Mouse (Mus musculus): ENCODE data around the gene Gtf3c5.

Gene Gtf3c5

DNA sequence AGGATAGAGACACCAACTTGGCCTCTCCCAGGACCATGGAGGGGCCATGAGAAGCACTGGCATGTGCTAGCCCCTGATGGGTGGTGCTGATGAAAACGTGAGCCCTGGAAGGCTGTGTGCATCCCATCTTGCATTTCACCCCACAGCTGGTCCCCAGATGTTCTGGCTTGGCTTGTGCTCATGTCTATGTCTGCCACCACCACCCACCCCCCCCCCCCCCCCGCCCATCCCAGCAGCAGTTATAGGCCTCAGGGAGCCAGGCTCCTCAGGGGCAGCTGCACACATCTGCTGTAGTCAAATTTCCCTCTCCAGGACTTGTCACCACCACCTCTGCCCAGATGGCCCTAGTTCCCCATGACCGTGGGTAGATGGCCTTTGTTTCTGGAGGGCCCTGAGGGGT lies 13.6 kb downstream of the Gtf3c5 start:
- no peak for DNase-seq (ENCODE audit: low read depth, low spot score)

DNA sequence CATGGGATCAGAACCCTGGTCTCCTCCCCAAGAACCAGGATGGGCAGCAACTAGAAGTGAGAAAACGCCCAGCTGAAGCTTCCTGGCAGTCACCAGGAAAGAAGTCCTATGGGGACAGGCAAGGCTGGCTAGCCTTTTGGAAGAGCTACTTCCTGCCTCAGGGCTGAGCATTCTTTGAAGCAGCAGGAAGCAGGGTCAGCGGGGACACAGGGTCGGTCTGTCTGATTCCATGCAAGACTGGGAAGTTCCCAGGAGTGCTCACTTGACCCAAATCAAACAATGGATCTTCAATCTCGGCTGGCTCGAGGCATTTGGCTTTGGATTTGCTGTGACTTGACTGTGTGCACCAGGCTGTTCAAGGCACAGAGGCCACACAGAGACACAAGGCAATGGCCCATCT lies 17.0 kb downstream of the Gtf3c5 start:
- no peak for DNase-seq (ENCODE audit: low read depth, low spot score)

DNA sequence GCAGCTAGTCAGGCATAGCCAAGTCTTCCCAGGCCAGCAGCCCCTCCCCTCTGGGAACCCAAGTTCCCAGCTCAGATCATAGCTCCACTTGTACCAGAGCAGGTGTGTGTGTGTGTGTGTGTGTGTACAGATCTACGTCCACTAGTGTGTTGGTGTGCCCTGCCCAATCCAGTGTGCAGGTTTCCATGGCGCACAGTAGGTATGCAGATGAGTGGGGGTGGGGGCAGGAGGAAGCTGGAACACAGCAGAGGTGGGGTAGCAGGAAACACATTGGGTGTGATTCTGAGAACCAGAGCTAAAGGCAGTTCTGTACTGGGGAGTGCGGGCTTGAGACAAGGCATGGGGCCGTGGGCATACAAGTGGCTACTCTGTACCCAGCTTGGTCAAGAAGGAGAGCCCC lies 19.2 kb downstream of the Gtf3c5 start:
- no peak for DNase-seq (ENCODE audit: low read depth, low spot score)

DNA sequence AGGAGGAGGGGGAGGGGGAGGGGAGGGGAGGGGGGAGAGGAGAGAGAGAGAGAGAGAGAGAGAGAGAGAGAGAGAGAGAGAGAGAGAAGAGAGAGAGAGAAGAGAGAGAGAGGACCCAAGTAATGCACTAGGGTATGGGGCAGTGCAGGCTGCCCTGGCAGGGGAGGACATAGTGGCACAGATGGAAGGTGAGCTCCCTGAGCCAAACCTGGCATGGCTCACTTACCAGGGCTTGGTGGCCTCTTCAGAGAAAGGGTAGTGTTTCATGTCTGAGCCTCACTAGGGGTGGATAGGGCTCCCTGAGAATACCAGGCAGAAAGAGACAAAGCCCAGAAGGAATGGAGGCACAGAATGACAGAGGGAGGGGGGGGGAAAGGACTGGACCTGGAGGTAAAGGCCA lies 19.7 kb downstream of the Gtf3c5 start:
- DNase-seq (ENCODE audit: low read depth, low spot score): no peak

DNA sequence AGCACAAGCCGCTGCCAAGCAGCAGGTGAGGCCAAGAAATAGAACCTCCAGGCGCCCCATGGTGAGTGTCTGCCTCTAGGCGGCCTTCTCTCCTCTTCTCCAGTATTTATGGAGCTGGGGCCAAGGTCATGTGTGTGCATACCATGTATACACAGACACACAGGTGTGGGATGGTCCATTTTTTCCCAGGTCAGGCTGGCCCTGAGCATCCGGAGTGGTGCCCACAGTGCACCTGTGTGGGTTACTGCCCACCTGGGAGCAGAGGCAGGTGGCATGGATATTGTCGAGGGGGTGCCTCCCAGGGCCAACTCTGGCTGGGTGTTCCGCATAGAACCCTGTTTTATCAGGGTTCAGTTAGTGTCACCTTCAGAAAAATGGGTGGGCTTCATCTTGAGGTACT lies 20.2 kb downstream of the Gtf3c5 start, which contains the start of gene Cel:
TSS of gene Cel (minus strand) at position 101 of the 400 bp plus-strand sequence.
- DNase-seq (ENCODE audit: low read depth, low spot score): no peak

DNA sequence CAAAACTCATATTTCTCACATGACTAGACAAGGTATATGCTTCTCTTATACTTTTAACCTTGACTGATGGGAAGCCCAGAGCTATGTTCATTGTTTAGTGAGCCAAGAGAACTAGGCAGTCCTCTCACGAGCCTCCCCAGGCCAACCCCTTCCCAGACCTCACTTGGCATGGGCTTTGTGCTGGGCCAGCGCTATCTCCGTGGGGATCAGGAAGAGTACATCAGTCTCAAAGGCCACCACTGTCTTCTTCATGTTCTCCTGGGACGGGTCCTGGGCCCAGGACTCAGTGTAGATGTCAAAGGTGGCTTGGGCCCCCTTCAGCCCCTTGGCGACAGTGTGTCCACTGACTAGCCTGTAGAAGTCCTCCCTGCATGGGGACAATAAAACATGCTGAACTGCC lies 26.1 kb downstream of the Gtf3c5 start:
- no peak for DNase-seq (ENCODE audit: low read depth, low spot score)

DNA sequence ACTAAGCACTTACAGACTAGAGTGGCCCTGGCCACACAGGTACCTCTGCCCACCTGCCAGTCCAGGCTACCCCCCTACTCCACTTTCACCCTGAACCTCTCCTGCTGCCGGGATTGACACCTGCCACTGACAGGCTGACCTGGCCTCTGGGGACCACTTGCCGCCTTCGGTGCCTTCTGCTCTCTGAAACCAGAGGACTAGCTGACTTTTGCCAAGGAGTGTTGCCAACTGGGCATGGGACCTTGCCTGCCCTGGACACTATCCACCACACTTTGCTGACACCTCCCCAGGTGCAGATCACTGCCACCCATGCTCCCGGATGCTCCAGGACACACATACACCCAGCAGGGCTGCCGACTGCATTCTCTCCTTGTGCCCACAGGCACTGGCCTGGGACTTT lies 31.2 kb downstream of the Gtf3c5 start:
- DNase-seq (ENCODE audit: low read depth, low spot score): no peak

DNA sequence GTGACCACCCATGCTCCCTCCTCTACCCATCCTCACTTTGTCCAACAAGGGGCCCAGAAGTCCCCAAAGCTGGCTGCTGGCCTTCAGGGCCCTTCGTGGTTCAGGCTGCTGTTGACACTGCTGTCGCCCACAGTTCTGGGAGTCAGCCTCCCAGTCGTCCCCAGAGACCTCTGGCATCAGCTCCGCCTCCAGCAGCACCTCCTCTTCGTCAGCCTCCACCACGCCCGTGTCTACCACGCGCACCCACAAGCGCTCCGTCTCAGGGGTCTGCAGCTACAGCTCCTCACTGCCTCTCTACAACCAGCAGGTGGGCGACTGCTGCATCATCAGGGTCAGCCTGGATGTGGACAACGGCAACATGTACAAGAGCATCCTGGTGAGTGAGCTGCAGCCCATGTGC lies 34.4 kb downstream of the Gtf3c5 start:
- DNase-seq (ENCODE audit: low read depth, low spot score): no peak

DNA sequence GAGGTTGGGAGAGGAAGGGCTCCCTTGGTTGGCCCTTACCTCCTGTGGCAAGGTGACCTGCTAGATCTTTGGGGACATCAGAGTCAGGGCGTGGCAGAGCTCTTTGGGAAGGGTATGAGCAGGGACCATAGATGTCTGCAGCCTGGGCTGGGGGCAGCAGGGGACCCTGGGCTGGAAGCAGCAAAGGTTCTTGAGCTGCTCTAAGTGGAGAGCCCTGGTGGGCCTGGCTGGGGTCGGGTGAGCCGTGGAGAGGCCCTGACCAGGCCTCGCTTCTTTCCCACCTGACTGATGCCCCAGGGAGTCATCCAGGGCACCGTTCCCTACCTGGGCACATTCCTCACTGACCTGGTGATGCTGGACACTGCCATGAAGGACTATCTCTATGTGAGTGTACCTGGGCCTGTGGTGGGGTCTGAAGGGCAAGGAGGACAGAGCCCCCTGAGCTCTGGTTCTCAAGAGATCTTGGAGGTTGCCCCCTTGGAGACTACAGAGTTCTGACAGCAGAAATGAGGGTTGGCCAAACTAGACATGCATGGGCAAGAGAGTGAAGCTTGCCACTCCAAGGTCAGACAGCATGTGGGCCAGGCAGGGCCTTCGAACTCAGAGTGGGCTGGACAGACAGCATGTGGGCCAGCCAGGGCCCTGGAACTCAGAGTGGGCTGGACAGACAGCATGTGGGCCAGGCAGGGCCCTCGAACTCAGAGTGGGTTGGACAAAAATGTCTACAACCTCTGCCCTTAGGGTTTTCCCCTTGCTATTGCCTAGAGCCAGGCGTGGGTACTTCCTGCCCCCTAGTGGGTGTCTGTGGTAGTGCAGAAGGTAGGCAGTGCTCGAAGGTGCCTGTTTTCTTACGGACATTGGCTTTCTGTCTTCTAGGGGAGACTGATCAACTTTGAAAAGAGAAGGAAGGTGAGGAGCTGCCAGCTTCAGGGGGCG lies 36.0 kb downstream of the Gtf3c5 start:
- no peak for DNase-seq (ENCODE audit: low read depth, low spot score)

DNA sequence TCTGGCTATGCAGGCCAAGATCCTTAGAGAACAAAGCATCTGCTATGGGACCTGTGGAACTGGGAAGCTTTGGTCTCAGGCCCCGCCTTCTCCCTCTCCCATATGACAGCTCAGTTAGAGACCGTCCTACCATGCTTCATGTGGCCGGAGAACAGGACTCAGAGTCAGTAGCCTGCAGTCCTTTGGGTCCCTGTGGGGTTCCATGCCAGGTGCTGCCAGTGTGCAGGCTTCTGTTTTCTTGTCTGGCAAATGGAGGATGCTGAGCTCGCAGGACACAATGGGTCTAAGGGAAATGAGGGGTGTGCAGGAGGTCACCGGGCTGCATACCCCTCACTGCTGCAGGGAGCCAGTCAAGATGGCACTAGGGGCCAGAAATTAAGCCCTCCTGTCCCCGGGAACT lies 37.0 kb downstream of the Gtf3c5 start:
- DNase-seq (ENCODE audit: low read depth, low spot score): no peak

DNA sequence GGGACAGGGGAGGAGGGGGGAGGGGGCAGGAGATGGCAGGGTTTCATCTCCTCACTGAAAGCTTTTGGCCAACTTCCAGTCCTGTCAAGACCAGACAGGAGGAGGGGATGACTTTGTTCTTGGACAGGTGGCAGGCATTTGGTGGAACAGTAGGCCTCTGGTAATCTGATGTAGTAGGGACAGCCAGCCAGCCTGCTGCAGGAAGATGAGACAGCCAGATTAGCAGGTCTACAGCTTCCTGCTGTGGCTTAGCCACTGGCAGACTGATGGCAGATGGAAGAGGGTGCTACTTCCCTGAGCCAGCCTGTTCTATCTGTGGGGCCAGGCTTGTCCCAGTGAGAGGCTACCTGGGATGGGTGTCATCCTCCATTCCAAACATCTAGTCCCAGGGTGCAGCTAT lies 37.6 kb downstream of the Gtf3c5 start:
- DNase-seq (ENCODE audit: low read depth, low spot score): no peak

DNA sequence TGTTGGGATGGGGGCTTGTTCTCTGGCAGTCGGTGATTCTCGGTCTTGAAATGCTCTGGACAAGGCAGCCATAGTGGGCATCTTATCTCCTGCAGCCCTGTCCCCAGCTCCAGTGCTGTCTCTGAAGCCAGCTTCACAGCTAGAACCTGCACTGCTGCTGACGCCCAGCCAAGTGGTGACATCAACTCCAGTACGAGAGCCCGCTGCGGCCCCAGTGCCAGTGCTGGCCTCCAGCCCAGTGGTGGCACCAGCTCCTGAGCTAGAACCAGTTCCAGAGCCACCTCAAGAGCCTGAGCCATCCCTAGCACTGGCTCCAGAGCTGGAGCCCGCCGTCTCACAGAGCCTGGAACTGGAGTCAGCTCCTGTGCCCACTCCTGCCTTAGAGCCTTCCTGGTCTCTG lies 39.7 kb downstream of the Gtf3c5 start:
- no peak for DNase-seq (ENCODE audit: low read depth, low spot score)

DNA sequence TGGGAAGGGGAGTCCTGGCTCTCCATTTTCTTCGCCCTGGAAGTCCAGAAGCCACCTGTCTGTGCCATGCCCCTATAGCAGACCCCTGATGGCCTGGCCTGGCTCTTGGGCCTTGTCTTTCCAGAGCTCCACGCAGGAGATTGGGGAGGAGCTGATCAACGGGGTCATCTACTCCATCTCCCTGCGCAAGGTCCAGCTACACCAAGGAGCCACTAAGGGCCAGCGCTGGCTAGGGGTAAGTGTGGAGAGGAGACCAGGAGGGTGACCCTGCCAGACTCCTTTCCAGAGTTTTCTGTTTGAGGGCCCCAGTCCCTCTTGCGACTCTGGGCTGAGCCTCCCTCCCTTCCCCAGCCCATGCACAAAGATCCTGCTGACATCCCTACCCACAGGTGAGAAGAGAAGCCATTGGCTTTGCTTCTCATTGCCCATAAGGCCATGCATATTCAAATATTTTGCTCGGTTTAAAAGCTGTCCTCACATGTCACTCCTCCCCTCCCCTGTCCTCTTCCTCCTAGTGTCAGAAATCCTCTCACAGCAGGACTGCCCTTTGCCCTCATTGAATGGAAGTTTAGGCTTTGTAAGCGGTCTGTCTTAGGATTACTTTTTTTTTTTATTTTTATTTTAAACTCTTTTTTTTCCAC lies 42.8 kb downstream of the Gtf3c5 start:
- DNase-seq (ENCODE audit: low read depth, low spot score): no peak

DNA sequence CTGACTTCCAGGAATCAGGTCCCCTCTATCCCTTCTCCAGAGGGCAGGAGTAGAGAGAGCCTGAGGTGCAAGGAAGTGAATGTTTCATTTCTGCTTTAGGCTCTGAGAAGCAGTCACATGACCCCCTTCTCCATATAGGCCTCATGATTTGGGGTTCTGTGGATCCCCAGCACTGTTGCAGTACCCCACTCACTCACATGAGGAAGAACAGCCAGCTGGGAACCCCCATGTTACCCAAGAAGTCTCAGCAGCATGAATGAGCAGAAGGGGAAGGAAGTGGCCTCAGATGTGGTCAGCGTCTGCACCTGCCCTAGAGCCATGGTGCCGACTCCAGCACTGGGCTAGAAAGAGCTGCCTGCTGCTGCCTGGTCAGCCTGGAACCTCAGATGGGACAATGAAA lies 43.6 kb downstream of the Gtf3c5 start:
- no peak for DNase-seq (ENCODE audit: low read depth, low spot score)

DNA sequence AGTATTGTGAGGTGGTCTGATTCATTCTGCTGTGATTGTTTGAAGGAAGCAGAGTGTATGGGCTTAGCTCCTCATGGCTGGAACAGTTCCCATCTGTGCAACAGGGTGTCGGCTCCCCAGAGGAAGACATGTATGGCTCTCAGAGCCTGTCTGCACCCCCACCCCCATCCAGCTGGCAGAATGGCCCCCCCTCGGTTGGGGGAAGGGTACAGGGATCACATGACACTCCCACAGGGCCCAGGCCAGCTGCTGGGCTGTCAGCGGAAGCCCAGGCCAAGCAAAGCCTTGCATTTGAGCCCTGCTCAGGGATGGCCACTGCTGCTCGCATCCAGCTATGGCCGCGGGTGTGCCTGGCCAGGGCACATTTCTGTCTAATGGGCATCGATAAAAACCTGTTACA lies 44.3 kb downstream of the Gtf3c5 start:
- no peak for DNase-seq (ENCODE audit: low read depth, low spot score)

DNA sequence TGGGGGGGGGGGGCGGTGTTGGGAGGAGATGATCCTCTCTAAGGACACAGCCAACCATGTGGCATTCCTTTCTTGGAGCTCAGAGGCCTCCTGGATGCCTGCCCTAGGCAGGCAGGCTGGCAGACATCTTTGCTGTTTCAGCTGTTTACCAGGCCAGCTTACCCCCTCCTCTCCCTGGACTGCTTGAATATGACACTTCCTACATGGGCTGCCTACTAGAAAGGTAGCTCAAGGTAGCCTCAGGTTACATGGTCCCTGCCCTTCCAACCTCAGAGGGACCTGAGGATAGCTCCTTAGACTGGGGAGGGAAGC lies 44.8 kb downstream of the Gtf3c5 start:
- no peak for DNase-seq (ENCODE audit: low read depth, low spot score)

DNA sequence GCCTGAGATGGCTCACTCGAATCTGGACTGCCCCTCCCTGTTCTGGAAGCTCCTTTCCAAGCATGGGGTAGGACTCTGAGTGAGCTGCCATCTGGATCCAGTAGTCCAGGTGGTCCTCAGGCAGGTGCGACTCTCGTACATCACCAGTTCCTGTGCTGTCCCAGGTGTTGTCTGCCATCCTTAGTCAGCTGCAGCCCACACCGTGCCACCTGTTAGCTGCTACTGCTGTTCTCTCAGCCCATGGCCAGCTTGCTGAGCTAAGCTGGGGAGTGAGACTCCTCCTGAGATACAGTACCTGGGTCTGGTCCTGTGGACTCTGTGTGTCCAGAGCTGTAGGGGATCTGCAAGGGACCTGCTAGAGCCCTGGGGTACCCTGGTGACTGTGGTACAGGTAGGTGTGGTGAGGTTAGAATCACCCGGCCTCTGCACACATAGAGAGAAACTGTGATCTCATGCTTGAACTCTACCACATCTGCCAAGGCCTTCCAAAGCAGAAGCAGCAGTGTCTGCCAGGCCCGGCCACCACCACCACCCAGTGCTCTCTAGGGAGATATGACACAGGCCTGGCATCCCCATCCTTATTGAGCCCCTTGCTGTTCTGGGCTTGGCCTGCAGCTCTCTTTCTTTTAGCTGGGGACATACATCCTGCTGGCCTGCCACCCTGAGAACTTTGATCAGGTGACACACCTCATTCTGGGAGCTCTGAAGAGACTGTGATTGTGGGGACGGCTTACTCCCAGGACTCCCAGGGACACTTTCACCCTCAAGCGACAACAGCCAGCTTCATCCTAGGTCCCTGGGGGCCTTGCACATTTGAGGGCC lies 45.3 kb downstream of the Gtf3c5 start:
- DNase-seq (ENCODE audit: low read depth, low spot score): no peak

DNA sequence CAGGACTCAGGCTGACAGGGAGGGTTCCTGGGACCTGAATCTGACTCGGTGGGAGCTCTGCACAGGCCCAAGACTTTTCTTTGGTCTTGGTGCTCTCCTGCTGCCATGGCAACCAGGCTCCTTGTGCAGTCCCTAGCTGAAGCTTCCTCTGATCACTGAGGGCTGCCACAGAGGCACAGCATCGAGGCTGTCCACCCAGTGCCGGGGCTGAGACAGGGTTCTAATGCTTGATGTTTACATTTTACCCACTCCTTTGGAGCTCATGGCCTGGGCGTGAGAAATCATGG lies 46.0 kb downstream of the Gtf3c5 start:
- DNase-seq (ENCODE audit: low read depth, low spot score): no peak

DNA sequence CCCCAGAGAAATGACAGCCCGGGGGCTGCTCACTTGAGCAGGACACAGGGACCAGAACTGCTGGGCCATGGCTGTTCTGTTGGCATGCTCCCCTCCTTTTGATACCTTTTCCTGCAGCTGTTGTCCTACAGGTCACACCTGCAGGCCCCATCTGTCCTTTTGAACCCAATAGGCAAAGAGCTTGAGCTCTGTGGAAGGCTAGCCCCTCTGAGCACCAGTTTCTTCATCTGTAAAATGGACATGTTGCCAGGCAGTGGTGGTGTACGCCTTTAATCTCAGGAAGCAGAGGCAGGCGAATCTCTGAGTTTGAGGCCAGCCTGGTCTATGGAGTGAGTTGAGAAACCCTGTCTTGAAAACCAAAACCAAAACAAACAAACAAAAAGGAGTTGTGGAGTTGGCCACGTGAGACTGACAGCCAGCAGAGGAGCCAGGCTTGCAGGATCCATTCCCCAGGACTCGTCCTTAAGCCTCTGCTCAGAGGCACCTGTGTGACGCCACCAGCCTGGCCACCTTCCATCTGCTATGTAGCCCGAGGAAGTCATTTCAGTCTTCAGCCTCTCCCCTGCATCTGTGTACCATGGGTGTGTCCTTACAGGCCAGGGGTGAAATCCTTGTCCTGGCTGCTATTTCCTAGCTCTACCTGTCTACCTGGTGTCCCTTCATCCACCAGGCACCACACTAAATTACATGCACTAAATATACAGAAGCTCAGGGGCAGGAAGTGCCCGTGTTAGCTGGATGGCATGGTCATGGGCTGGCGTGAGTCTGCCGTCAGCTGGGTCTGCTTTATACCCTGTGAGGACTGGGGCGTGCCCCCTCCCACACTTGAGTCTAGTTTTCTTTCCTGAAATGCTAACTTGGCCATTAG lies 46.6 kb downstream of the Gtf3c5 start:
- DNase-seq (ENCODE audit: low read depth, low spot score): no peak

DNA sequence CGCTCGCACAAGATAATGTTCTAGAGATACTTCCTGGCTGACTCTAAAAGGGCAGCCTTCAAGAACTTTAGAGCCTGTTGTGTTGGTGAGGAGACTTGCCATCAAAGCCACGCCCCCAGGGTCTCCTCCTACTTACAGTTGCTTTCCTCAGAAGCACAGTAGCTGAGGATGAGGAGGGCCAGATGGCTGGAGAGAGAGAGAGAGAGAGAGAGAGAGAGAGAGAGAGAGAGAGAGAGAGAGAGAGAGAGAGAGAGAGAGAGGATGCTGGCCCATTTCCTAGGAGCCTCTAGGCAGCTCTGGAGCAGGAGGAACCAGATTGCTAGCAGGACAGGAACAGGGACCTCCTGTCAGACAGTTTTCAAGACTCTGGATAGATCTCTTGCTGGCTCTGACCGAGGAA lies 47.4 kb downstream of the Gtf3c5 start:
- DNase-seq (ENCODE audit: low read depth, low spot score): no peak

DNA sequence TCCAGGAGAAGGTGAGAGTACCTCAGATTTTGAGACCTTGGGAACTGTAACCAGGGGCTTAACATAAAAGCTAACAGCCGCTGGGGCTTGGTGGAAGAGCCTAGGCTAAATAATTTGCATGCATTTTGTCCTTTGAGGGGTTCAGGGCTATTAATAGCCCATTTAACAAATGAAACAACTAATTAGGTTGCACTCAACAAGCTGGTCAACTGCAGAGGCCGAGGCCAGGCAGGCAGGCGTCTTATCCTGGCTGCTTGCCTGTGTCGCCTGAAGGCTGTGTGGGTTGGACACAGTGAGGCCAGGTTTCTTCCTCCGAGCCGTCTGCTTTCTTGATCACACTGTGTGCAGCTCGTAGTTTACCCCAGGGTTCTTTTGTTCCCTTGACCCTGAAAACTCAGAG lies 47.9 kb downstream of the Gtf3c5 start:
- DNase-seq (ENCODE audit: low read depth, low spot score): no peak

DNA sequence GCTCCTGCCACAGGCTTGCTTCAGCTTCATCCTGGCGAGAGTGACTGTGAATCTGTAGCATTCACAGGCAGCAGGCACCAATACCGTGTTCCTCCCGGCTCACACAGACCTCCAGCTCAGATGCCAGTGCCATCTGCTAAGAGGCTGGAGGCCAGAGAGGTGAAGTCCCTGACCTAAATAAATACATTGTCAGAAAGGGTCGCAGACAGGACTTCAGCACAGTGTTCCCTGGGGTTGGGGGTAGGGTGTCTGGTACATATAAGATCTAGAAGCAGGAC lies 48.3 kb downstream of the Gtf3c5 start:
- no peak for DNase-seq (ENCODE audit: low read depth, low spot score)
